ENCODE assay signal across 8 mouse cellular contexts in the genomic region with DNA sequence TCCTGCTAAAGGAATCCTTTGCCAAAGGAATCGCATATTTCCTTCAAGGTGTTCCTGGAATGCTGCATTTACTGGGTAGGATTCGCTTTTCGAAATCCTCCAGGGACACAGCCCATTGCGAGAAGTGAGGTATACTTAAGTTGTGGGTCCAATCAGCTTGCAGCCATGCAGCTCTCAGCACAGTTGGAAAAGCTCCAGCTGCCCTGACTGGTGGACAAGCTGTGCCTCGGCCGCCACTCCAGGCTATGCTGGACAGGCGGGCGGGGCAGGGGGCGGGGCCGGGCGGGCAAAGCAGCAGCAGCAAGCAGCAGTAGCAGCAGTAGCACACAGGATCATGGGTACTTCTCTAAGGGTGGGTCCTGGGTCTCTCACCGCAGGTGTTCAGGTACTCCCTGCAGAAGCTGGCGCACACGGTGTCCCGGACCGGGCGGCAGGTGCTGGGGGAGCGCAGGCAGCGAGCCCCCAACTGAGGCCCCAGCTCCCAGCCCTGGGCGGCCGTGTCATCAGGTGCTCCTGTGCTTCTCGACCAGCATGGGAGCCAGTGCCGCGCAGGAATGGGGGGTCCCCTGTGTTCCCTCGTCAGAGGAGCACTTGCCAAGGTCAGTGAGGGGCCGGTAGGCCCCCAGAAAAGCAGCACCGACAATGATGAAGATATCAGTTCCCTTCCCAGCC. TPM values are rescaled to one million over a fixed set of nuclear protein-coding genes. Genes with fewer than 3 reads are reported as not detected.
DNase-seq lines count a peak whose midpoint lies in the region; ATAC-seq and TF ChIP-seq lines count a peak whose summit lies in the region.

No protein-coding gene starts in this region.

- WGBS in hindbrain, embryonic 11.5 days, result 49% methylated on average over 27 of the region's 27 CpGs
- WGBS in lung, postnatal 0 days, result 56% methylated on average over 23 of the region's 27 CpGs

- peak overlapping the region; percentile 64 for H3K9ac ChIP-seq in hindbrain, embryonic 11.5 days (ENCODE audit: low read depth, low read length)
- H3K9ac ChIP-seq in lung, postnatal 0 days (replicated peaks; ENCODE audit: low read depth), result no peak overlapping the region

- ATAC-seq in hindbrain, embryonic 11.5 days (ENCODE audit: low FRiP score), result peak; percentile 61
- ATAC-seq in lung, postnatal 0 days, result peak; percentile 87
- ATAC-seq in monocyte, adult 5-6 weeks (replicated peaks; ENCODE audit: insufficient number of reproducible peaks, low FRiP score, low TSS enrichment, poor library complexity, severe bottlenecking), result no peak

- DNase-seq in Muller cell, postnatal 12 days (ENCODE audit: inconsistent ontology term), result peak; percentile 84
- DNase-seq in cerebellum, adult 9-11 months, result peak; percentile 89
- DNase-seq in gastrocnemius, adult 18-20 months (ENCODE audit: low spot score), result peak; percentile 84
- DNase-seq in hindbrain, embryonic 11.5 days (ENCODE audit: low spot score), result peak; percentile 79
- DNase-seq in layer of hippocampus, postnatal 36 days, result peak; percentile 44 to 49
- peak; percentile 95 for DNase-seq in lung, postnatal 0 days (ENCODE audit: low spot score)
- peak; percentile 82 for DNase-seq in retina, embryonic 14.5 days (ENCODE audit: low spot score)

- TF ChIP-seq CTCF in lung, postnatal 0 days (IDR thresholded peaks at IDR 0.05), result no peak

- H3K4me1 ChIP-seq in hindbrain, embryonic 11.5 days (replicated peaks; ENCODE audit: control insufficient read depth, insufficient read depth, low read length), result peaks cover 8% of the 10 kb centered on the region
- H3K4me1 ChIP-seq in lung, postnatal 0 days (ENCODE audit: insufficient read depth, low read depth, low read length), result peaks cover 3% of the 10 kb centered on the region; the same call in 1 of the 2 replicates

- H3K4me3 ChIP-seq in hindbrain, embryonic 11.5 days (ENCODE audit: low read depth, low read length), result peak overlapping the region; percentile 62
- peak overlapping the region; percentile 25; the same call in 1 of the 2 replicates for H3K4me3 ChIP-seq in lung, postnatal 0 days (ENCODE audit: low read depth, low read length)

- peak; percentile 40; the same call in 1 of the 2 replicates for TF ChIP-seq EP300 in lung, postnatal 0 days (IDR thresholded peaks at IDR 0.05)

- peak overlapping the region; percentile 72 for H3K4me2 ChIP-seq in hindbrain, embryonic 11.5 days (replicated peaks; ENCODE audit: low read depth, low read length)
- H3K4me2 ChIP-seq in lung, postnatal 0 days (replicated peaks; ENCODE audit: low read depth, low read length), result peak overlapping the region; percentile 56

- H3K27ac ChIP-seq in hindbrain, embryonic 11.5 days (ENCODE audit: low read depth, low read length), result peak overlapping the region; percentile 71
- 0 out of 2 replicates have a peak overlapping the region, but pooled peaks have one; percentile 40 for H3K27ac ChIP-seq in lung, postnatal 0 days (ENCODE audit: low read length)

- H3K36me3 ChIP-seq in hindbrain, embryonic 11.5 days (ENCODE audit: control insufficient read depth, insufficient read depth, low read length), result peaks cover 13% of the 10 kb centered on the region
- 0 out of 2 replicates have a peak, but pooled peaks cover 4% of the 10 kb centered on the region for H3K36me3 ChIP-seq in lung, postnatal 0 days (ENCODE audit: insufficient read depth, low read length)

- no peaks in the 10 kb centered on the region for H3K27me3 ChIP-seq in hindbrain, embryonic 11.5 days (ENCODE audit: control insufficient read depth, insufficient read depth, low read length)
- no peaks in the 10 kb centered on the region for H3K27me3 ChIP-seq in lung, postnatal 0 days (replicated peaks; ENCODE audit: insufficient read depth, low read length)

- H3K9me3 ChIP-seq in hindbrain, embryonic 11.5 days (ENCODE audit: control insufficient read depth, low read length), result no peaks in the 10 kb centered on the region; the same call in 1 of the 2 replicates
- peaks cover 4% of the 10 kb centered on the region for H3K9me3 ChIP-seq in lung, postnatal 0 days (ENCODE audit: low read length)

RNA-seq across cellular contexts. Expression of a gene that starts 1.4 kb away (rescaled TPM):
- 10 to 100 TPM in 1 of 2 experiments, 1 to 10 TPM in 1; 1.6 to 16.4 TPM for total RNA-seq in gastrocnemius, adult 18-20 months (2021)
- polyA plus RNA-seq in hindbrain, embryonic 11.5 days (2014; fragmentation: Nextera tagmentation; extraction: Ambion mirVana), result 1,515 and 1,745 TPM in 2 replicates
- 100 to 1,000 TPM; 539 to 601 TPM for total RNA-seq in layer of hippocampus, postnatal 36 days (2021)
- 101 and 151 TPM in 2 replicates for polyA plus RNA-seq in lung, postnatal 0 days (2015; fragmentation: Nextera tagmentation; extraction: Ambion mirVana)
- total RNA-seq in monocyte, adult 5-6 weeks (2017), result 0.85 to 2.6 TPM in 2 of 3 replicates, not detected in the other

RNA-seq across cellular contexts. Expression of a gene that starts 9.8 kb away (rescaled TPM):
- total RNA-seq in gastrocnemius, adult 18-20 months (2021), result 10 to 100 TPM; 28.0 to 36.7 TPM
- polyA plus RNA-seq in hindbrain, embryonic 11.5 days (2014; fragmentation: Nextera tagmentation; extraction: Ambion mirVana), result 117 and 118 TPM in 2 replicates
- total RNA-seq in layer of hippocampus, postnatal 36 days (2021), result 100 to 1,000 TPM; 117 to 137 TPM
- 59.0 and 68.8 TPM in 2 replicates for polyA plus RNA-seq in lung, postnatal 0 days (2015; fragmentation: Nextera tagmentation; extraction: Ambion mirVana)
- total RNA-seq in monocyte, adult 5-6 weeks (2017), result 8.2 to 31.0 TPM (median 23.0 TPM) in 3 replicates

Comparison
In these comparisons a context has a peak if more than half of its experiments do, and no peak if none do; other contexts are left out.
1. RNA of a gene that starts 1.4 kb away (total RNA-seq): 539 to 601 TPM in layer of hippocampus, postnatal 36 days; 1.6 to 16.4 TPM in gastrocnemius, adult 18-20 months and 0.85 to 2.6 TPM in monocyte, adult 5-6 weeks; every median in the first group is over 10 times any median in the second.
2. Peak in every context shown above with its lines, with median percentiles within 50 percentile points of each other: DNase-seq.